Mouse (Mus musculus) urinary bladder, postnatal 14 days (tissue): ENCODE data around the gene F2rl2.

ENCODE experiments used
- DNase-seq: peaks from one replicate; pipeline ENCODE4 v3.0.0; 2021; ENCODE audit warnings: low spot score

The F2rl2 gene

DNA sequence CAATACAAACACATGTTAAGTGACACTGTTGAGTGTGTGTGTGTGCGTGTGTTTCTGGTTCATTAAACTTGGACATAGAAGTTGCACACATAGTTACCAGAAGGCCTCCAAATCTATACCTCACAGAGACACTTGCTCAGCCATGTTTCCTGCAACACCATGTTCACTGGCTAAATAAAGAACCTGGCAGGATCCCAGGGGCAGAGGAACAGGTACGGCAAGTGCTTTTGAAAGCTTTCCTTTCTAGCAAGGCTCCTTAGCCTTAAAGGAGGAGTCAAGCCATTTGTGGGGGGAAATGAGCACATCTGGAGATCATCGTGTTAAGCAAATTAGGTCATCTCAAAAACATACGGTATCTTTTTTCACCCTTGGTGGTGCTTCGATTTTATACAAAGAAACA lies 6.7 kb downstream of the F2rl2 start:
- DNase-seq, result peak; percentile 56

DNA sequence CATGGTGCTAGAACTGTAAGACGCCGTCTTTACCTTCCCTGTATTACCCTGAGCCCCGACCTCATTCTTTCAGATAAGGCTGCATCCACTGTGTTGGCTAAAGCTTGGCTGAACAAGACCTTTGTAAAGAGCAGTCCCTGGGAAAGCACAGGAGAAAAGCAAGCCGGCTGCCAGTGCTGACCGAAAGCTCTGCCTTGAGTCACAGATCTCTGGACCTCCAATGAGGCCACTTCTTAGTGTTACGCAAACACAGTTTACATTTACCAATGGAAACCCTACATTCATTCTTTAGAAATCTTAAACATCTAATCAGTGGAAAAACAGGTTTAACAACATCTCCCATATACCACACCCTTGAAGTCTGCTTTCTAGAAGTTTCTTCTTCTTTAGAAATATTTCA lies 8.9 kb downstream of the F2rl2 start:
- peak; percentile 10 for DNase-seq

DNA sequence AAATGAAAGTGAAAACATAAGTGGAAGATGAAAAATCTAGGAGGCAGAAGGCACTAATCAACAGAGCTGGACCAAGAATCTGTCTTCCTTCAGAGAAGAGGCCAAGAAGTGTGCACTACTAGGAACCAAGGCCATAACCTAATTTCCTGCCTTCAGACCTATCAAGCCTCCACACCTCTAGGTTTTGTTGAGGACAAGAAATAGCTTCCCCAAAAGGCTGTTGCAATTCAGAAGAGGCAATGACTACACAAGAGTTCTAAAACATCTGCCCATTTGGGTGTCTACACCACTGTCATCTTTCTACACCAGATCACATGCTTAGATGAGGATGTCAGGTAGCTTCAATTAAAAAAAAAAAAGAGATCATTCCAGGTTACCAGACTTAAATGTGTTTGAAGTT lies 15.4 kb downstream of the F2rl2 start:
- no peak for DNase-seq

DNA sequence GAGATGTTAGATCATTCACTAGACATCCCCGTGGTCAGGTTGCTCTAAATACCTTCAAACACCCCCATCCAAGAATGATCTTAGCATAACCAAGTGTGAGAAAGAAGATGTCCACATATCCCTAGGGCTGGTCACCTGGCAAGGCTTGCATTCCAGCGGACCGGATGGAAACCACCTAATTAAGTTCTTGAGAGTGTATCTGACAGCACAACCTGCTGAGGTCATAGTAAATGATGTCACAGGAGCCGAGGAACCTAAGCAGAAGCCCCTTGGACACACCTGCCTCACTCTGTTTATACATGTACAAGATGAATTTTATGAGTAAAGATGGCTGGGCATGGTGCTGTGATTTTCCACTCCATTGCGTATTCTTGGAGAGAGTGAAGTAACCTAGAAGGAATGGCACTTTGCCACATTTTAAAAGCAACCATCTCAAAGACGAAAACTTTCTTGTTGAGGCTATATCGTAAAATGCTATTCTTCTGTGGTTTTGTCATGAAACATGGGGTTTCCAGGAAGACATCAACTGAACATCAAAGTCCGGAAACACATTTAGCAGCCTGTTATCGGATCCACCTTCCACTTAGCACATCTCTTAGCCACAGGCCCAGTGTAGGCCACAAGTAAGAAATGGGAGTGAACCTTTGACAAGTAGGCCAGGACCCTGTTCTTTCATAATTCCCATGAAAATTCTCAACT lies 16.1 kb downstream of the F2rl2 start:
- no peak for DNase-seq

DNA sequence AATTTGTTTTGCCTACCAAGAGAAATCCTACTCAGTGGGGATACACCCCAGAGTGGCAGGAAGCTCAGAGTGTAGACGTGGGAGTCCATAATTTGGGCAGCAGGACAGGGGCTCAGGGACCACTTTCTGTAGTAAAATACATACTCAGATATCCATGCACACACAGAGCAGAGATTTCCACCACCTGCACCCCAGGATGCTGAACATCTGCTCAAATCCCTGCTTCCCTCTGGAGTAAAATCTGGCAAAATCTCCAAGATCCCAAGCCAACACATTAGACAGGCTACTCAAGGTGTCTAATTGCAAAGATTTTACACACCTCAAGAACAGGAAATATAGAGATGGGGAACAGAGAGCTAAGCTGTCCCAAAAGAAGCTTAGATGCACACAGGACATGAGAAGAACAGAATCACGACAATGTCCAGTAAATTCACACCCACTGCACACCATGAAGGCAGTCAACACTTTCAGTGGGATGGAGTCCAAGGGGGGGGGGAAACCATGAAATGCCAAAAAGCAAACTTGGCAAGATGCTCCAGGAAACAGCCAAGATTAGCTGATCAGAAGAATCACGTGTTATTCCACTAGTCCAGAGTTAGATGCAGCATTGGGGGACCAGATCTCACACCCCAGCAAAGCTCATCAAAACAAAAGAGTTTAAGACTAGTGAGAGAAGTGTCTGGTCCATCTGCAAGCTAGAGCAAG lies 17.8 kb downstream of the F2rl2 start:
- DNase-seq, result no peak

DNA sequence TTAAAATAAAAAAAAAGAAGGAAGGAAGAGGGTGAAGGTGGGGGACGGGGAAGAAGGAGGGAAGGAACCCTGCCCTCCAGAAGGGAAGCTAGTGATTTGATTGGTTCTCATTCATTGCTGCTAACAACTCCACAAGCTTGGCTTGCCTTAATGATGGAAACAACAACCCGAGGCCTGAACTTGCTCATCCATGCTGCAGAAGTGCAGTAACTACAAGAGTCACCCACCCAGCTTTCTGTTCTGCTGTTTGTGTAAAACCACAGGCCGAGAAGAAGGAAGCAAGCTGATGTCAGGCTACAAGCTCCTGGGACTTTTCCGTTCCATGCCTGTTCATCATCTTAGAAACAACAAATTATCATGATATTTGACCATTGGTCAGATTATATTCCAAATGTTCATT lies 18.7 kb downstream of the F2rl2 start:
- DNase-seq, result no peak

DNA sequence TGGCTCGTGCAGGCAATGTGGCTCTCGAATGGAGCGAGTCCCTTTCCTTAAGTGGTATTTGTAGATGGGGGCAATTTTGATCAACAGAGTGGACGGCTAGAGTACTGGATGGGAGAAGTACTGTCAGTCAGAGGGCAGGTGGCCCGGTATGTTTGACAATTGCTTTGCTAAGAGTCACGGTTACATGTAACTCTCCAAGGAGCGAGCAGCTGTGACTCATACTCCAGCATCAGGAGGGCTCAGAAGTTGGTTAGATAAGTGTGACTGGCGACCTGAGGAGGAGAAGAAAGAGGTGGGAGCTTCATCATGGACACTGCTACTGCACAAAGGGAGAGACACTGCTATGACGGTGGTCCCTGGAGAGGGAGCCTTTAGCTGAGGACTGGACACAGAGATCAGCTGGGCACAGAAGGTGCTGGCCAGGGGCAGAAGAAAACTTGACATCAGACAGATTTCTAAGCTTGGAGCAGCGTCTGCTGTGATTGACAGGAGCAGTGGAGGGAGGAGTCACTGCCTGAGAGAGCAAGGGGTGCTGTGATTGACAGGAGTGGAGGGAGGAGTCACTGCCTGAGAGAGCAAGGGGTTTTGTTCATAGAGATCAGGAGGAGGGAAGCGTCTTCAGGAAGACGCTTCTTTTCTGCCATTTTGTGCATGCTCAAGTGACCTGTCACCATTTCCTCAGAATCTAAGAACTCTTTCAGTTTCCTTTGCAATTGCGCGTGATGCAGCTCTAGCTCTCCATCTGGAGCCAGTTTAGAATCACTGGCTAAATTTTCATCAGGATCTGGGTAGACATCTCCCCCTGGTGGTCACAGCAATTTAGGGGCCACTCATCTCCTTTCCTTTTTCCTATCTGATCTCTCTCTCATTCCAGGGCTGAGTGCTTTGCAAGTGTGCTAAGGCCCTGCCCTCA lies 22.9 kb downstream of the F2rl2 start:
- DNase-seq, result peak; percentile 71

DNA sequence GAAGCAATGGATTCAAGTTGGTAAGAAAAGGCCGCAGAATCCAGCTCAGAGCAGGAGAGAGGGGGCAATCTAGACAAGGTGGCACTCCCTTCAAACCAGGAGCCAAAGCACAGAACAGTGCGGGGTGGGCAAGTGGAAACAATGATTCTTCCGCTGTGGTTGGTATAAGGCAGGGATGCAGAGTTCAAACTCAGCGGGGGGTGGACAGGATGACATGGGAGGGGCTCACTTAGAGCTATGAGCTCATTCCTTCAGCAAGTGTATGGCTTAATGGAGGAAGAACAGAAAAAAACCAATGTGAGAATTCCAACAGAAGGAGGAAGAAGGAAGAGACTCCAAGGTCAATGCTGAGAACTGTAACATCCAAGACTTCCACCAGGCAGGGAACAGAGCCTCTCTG lies 33.8 kb downstream of the F2rl2 start:
- DNase-seq, result no peak

DNA sequence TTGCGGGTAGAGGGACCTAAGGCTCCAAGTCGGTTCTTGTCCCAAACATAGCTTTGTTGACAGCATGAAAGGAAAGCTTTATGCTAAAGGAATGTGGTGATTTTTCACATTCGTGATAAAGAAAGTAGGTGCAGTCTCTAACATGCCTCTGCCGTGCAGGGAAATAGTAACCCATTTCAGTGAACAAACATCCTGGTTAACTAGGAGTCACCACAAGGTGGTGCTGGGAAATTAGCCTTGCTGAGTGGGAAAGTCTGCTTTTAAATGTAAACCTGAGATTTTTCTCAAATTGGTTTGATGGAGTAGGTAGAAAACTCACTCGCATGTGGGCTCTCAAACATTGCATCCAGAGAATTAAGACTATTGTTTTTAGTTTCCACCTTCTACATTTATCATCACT lies 43.0 kb downstream of the F2rl2 start:
- DNase-seq, result peak; percentile 29

DNA sequence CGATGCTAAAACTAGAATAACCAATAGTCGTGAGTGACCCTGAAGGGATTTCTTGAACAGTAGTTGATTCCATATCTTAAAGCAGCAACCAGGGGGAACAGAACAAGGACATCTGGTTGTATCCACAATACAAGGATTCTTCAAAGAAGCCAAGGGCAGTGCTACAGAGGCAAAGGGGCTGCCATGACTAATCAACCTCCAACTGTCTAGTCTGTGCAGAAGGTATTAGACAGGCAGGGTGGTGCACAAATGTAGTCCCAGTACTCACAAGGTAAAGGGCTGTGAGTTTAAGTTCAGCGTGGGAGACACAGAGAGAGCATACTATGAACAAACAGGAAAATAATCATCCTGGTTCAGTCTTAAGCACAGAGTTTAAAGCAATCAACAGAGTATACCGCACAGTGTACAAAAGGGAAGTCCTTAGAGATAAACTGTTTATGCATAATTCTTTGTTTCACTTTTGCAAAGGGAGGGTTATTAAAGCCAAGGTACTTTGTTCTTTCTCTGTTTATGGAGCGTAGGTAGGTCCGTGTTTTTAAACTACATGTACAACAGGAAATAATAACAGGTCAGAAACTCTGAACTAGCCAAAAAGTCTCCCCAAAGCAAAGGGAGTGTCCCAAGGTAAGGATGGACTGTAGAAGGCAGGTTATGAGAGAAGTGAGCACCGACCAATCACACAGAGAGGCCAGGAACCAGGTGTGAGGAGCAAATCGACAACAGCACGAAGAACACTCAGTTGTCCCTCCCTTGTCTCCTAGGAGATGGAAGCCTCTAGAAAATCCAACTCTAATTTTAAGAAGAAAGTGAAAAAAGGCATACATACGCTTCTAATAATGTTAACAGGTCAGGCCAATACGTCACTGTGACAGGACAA lies 45.4 kb downstream of the F2rl2 start:
- DNase-seq, result no peak

DNA sequence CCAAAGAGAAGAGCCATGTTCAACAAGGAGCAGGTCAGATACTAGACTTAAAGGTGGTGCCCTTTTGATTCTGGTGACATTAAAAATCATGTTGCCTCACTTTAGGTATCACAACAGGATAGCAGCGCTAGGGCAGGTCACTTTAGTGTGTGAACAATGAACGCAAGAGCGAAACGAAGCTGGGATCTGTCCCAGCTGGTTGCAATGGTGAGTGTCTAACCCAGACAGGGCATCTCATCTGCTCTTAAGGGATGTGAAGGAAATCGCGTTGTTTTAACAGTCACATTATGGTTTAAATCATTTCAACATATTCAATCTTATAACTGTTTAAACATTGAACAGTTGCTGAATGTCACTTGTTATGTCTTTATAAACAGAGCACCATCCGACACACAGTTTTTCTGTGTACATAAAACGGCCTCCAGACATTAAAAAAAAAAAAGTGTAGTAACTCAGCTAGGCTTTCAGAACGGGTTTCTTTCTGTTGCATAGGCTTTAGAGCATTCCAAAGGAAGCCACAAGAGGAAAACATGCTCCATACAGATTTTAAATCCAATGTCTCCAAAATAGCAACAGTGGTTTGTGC lies 46.3 kb downstream of the F2rl2 start:
- no peak for DNase-seq

DNA sequence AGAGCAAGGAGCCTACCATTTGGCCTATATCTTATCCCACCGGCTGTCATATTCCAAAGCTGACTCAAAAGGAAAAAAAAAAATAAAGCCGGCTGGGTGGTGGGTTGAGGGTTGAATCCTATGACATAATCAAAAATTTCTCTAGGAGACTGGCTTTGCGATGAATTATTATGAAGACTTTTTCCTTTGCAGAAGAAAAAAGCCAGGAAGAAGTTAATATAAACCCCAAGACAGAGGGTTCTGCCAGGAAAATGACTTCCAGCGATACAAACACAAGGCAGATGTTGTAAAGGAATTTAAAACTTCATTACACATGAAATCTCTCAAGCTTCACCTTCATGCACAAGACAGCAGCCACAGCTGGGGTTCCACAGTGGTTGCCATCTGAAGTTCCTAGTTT lies 48.8 kb downstream of the F2rl2 start:
- DNase-seq, result no peak

DNA sequence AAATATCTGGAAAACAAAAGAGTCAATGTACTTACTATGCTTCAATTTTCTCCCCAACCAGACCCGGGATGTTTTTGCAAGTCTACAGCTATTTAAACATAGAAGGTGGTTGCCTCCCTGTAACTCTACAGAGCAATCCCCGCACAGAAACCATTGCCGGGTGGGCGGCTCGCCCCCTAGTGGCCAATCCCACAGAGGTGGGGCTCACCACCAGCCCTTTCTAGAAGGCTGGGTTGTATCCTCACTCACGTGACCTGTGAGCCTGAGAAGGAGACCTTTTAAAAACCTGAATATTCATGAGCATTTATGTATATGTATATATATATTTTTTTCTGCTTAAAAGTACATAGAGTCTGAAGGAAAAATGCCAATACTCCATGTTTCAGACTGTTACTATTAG lies 49.9 kb downstream of the F2rl2 start:
- DNase-seq, result peak; percentile 43

DNA sequence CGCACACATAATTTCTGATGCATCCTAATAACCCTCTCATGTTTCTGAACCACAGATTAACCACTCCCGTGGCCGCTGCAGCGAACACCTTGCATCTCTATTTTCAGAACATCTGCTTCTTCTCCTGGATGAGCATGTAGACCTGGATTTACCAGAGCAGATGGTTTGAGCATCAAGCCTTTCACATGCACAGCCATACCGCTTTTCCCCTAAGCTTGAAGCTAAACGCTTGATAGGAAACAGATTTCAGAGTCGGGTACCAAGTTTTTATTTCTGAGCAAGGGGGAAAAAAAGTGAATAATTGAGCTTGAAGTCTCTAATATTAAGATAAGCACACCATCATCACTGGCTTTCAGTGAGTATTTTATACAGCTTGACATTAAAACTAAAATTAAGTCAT lies 50.4 kb downstream of the F2rl2 start:
- DNase-seq, result no peak

DNA sequence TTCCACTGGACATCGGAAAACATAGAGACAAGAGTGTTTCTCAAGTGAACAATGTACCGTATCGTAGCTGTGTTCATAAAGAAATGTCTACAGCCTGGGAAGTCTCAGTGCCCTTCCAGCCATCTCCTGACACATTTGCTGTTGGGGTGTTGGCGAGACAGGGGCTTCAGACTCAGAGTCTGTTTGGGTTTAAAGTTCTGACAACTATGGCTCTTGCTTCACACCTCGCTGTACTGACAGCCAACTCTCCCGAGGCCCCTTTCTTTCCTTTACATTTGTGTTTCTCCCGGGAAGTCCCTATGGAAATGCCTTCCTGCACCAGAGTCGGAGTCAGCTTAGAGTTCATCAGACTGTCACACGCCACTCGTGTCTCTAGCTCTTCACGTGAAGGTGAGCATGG lies 50.9 kb downstream of the F2rl2 start:
- no peak for DNase-seq
